Mouse (Mus musculus) neural tube, embryonic 12.5 days (tissue): ENCODE results near the gene Dcpp2. TPM values are rescaled to one million over a fixed set of nuclear protein-coding genes. Genes with fewer than 3 reads are reported as not detected.
"Not testable (repeated sequence)": the region's sequence is repeated elsewhere in the genome, so short reads cannot be mapped to it uniquely, and the experiment has no call there.

Experiments
- ATAC-seq: fragments of 200-750 bp; cut with Nextera tagmentation; 2 replicates; pipeline ENCODE4 v1.8.0; 2017; ENCODE audit warnings: low read depth, mild to moderate bottlenecking, moderate TSS enrichment, moderate library complexity; ENCODE audit not compliant: low FRiP score
- H3K27ac ChIP-seq: fragments of 300-500 bp; sonication (generic); 2 replicates; pipeline ENCODE4 v1.5.1; 2016
- H3K27me3 ChIP-seq: fragments of 300-500 bp; sonication (generic); replicated peaks from 2 replicates; pipeline ENCODE4 v1.6.1; 2016; ENCODE audit warnings: mild to moderate bottlenecking
- H3K36me3 ChIP-seq: fragments of 300-500 bp; sonication (generic); 2 replicates; pipeline ENCODE4 v1.6.1; 2016; ENCODE audit warnings: mild to moderate bottlenecking
- H3K4me1 ChIP-seq: fragments of 300-500 bp; sonication (generic); 2 replicates; pipeline ENCODE4 v1.6.1; 2016
- H3K4me2 ChIP-seq: fragments of 300-500 bp; sonication (generic); replicated peaks from 2 replicates; pipeline ENCODE4 v1.6.1; 2016; ENCODE audit warnings: mild to moderate bottlenecking
- H3K4me3 ChIP-seq: fragments of 300-500 bp; sonication (generic); 2 replicates; pipeline ENCODE4 v1.5.1; 2016
- H3K9ac ChIP-seq: fragments of 300-500 bp; sonication (generic); 2 replicates; pipeline ENCODE4 v1.6.1; 2016; ENCODE audit warnings: mild to moderate bottlenecking
- H3K9me3 ChIP-seq: fragments of 300-500 bp; sonication (generic); 2 replicates; pipeline ENCODE4 v1.6.1; 2016; ENCODE audit warnings: mild to moderate bottlenecking
- WGBS: fragments of 180-500 bp; shearing (Covaris S2); methylation state at CpG from one replicate; pipeline ENCODE4 v1.1.7; 2016; 5-methylcytosine and 5-hydroxymethylcytosine counted together
- polyA plus RNA-seq: library from polyadenylated mRNA; unstranded; fragments of >200 nt; fragmentation: Nextera tagmentation; extraction: Ambion mirVana; gene quantifications from 2 replicates; pipeline ENCODE4 v1.2.1, GENCODE M21; 2016

Dcpp2 gene
- polyA plus RNA-seq, 1 experiment from 2014 or later, result not detected

DNA sequence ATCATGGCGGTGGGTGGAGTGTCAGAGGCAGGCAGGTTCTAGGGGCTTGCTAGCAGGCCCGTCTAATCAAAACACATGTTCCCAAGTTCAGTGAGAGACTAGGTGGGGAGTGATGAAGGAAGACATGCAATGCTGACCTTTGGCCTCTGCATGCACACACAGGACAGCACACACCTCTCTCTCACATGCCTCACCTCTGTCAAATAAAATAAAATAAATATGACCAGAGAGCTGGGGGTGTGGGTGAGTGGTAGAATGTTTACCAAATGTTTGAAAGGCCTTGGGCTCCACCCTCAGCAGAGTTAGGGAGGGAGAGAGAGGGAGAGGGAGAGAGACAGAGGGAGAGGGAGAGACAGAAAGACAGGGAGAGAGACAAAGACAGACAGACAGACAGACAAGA is 22.8 kb upstream of the Dcpp2 start:
- Histone ChIP-seq H3K27ac (no peak overlapping the region), H3K4me1 (no peaks in the 10 kb centered on the region), H3K4me2 (no peak overlapping the region), H3K9ac (no peak overlapping the region), H3K27me3 (no peaks in the 10 kb centered on the region), H3K9me3 (no peaks in the 10 kb centered on the region), H3K4me3 (no peak overlapping the region), H3K36me3 (no peaks in the 10 kb centered on the region)
- WGBS, result 86% methylated on average over 2 of the region's 2 CpGs
- ATAC-seq, result no peak

DNA sequence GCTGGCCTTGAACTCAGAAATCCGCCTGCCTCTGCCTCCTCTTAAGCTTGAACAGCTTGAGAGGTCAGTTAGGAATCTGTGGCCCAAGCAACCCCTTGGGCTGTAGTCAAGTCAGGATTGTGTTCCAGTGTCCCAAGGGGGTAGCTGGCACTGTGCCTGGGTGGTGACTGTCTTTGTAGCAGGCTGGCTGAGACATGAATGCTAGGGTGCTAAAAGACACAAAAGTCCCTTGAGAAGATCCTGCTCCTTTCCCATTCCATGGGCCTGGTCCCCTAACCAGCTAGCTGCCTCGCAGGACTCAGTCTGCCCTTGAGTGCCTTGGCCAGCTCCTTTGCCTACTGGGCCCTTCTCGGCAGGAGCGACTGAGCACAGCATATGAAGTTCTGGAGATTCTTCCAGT is 17.8 kb upstream of the Dcpp2 start:
- Histone ChIP-seq H3K9me3 (no peaks in the 10 kb centered on the region), H3K4me2 (no peak overlapping the region), H3K9ac (no peak overlapping the region), H3K27me3 (no peaks in the 10 kb centered on the region), H3K27ac (no peak overlapping the region), H3K4me1 (no peaks in the 10 kb centered on the region), H3K36me3 (no peaks in the 10 kb centered on the region), H3K4me3 (no peak overlapping the region)
- no peak for ATAC-seq
- 87% methylated on average over 4 of the region's 4 CpGs for WGBS

DNA sequence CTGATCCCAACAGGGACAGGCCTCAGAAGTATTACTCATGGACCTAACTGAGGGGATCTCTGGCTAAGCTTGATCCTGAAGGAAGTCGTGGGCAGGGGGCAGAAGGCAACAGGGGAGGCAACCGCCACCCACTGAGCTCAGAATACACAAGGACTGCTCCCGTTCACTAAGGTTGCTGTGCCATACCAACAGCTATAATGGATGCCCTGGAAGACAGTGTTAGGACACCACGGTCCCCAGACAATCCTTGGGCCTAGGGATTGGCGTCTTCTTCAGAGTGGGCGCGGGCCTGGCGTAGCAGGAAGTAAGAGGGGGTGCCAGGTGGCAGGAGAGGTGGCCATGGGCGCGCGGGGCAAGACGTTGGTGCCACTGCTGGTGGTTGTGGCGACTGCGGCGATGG is 12.9 kb upstream of the Dcpp2 start, which contains the start of gene Prss21:
Gene Prss21, plus strand, starts transcription at position 301 of the 400 bp plus-strand sequence.
- no peaks in the 10 kb centered on the region for H3K4me1 ChIP-seq
- H3K4me3 ChIP-seq, result no peak within 1 kb of the TSS
- WGBS, result 86% methylated on average over 15 of the region's 15 CpGs
- no peak within 1 kb of the TSS for H3K9ac ChIP-seq
- no peaks in the 10 kb centered on the region for H3K9me3 ChIP-seq
- no peaks in the 10 kb centered on the region for H3K36me3 ChIP-seq
- H3K27me3 ChIP-seq, result no peaks in the 10 kb centered on the region
- no peak within 1 kb of the TSS for H3K27ac ChIP-seq
- H3K4me2 ChIP-seq, result no peak within 1 kb of the TSS
- no peak for ATAC-seq

DNA sequence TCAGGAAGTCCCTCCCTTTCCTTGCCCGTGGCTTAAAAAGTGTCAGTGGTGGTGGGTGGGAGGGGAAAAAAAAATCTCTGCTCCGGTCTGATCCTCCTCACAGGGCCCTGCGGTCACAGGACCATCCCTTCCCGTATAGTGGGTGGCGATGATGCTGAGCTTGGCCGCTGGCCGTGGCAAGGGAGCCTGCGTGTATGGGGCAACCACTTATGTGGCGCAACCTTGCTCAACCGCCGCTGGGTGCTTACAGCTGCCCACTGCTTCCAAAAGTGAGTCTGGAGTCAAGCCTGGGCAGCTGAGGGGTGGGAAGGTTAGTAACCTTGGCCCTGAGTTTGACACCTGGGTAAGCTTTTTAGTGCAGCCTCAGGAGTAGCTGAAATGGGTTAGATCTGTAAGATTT is 12.2 kb upstream of the Dcpp2 start:
- H3K27ac ChIP-seq, result no peak overlapping the region
- no peak for ATAC-seq
- H3K4me2 ChIP-seq, result no peak overlapping the region
- H3K9me3 ChIP-seq, result no peaks in the 10 kb centered on the region
- H3K27me3 ChIP-seq, result no peaks in the 10 kb centered on the region
- 92% methylated on average over 11 of the region's 11 CpGs for WGBS
- no peak overlapping the region for H3K9ac ChIP-seq
- no peaks in the 10 kb centered on the region for H3K36me3 ChIP-seq
- no peak overlapping the region for H3K4me3 ChIP-seq
- no peaks in the 10 kb centered on the region for H3K4me1 ChIP-seq

DNA sequence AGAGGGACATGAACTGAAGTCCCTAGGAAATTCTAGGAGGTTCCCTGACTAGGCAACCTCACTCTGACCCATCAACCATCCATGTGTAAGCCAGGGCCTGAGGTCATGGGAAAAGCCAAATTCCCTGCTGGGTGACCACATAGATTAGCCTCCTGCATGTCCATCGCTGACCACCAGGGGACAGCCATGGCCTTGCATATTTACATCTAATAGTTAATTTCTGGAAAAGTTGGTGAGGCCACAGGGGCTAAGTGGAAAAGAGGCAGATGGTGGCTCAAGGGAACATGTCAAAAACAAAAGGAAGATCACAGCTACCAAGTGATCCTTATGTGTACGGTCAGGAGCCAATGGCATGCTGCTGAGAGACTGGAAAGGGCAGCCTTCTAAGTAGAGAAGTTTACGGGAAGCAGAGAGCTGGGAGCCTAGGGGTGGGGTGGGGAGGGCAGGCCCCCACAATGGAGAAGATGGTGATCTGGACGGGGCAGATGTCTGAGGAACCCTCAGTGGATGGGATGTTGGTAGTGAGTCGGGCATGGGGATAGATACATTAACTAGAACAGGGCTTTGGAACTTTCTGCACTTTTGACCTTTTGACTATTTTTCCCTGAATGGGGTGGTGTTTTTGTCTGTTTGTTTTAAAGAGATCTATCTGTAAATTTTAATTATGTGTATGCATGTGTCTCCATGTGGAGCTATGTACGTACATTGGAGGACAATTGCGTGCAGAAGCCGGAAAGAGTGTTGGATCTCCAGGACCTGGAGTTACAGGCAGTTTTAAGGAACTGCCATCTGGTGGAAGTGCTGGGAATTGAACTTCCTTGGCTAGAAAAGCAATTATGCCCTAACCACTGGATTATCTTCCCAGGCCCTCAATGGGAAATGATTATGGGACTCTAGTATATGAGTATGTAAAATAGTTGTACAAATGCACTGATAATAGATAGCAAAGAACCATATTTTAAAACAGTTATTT is 6.5 kb upstream of the Dcpp2 start:
- no peak overlapping the region for H3K4me2 ChIP-seq
- no peaks in the 10 kb centered on the region for H3K9me3 ChIP-seq
- H3K9ac ChIP-seq, result no peak overlapping the region
- 48% methylated on average over 8 of the region's 8 CpGs for WGBS
- no peak overlapping the region for H3K27ac ChIP-seq
- no peak overlapping the region for H3K4me3 ChIP-seq
- no peak for ATAC-seq
- H3K4me1 ChIP-seq, result no peaks in the 10 kb centered on the region
- no peaks in the 10 kb centered on the region for H3K36me3 ChIP-seq
- no peaks in the 10 kb centered on the region for H3K27me3 ChIP-seq

DNA sequence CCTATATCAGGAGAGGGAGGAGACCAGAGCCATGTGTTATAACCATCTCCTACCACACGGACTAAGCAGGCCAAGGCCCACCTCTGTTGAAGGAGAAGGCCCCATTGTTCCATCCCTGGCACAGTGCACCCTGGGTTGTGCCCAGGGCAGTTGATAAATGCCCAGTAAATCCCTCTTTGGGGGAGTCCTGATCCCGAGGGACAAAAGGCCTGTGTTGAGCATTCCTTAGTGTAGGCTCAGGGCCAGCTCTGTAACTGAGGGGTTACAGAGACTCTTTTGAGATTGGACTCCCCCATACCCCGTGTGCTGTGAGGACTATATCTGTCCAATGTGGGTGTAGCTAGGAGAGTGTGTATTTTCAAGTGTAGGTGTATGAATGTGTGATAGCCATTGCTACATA is 3.9 kb upstream of the Dcpp2 start:
- Histone ChIP-seq H3K9me3 (no peaks in the 10 kb centered on the region), H3K27ac (no peak overlapping the region), H3K4me2 (no peak overlapping the region), H3K27me3 (no peaks in the 10 kb centered on the region), H3K36me3 (no peaks in the 10 kb centered on the region), H3K9ac (no peak overlapping the region), H3K4me1 (no peaks in the 10 kb centered on the region), H3K4me3 (no peak overlapping the region)
- 59% methylated on average over 3 of the region's 3 CpGs for WGBS
- no peak for ATAC-seq

DNA sequence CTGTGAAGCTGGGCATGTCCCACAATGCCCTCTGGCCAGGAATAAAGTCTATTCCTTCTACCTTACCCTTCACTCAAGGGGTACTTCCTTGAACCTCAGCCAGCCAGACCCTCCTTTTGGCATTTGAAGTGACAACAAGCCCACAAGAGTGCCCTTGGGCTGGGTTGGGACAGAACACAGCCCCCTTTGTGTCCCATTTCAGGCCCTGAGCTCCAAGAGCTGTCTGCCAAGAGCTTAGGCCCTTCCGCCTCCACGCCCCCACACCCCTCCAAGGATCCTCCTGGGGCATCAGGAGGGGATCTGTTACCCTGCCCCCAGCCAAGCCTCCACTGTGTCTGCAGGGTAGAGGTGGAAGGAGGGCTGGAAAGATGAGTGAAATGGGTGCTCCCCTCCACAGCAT is 3.5 kb upstream of the Dcpp2 start:
- no peaks in the 10 kb centered on the region for H3K27me3 ChIP-seq
- H3K4me1 ChIP-seq, result no peaks in the 10 kb centered on the region
- H3K4me3 ChIP-seq, result no peak overlapping the region
- no peak overlapping the region for H3K27ac ChIP-seq
- no peak for ATAC-seq
- H3K36me3 ChIP-seq, result no peaks in the 10 kb centered on the region
- no peak overlapping the region for H3K4me2 ChIP-seq
- H3K9ac ChIP-seq, result no peak overlapping the region
- 98% methylated on average over 2 of the region's 2 CpGs for WGBS
- H3K9me3 ChIP-seq, result no peaks in the 10 kb centered on the region

DNA sequence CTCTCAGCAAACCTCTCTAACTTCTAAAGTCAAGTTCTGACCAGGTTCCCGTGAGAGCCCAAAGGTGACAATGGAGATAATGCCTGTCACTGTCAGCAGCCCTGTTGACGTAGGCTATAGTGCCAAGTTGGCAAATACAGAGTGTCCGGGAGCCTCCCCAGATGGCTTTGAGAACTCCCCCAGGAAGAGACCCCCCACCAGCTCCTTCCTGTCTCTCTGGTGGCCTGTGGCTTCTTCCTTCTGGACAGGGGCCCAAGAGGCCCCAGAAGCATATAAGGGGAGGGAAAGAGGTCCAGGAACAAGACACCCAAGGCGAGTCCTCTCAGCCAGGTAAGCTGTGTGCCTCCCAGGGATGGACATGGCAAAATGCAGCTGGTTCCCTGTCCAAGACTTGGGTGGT is 36.5 kb downstream of the Dcpp2 start, which contains the start of gene Dcpp3:
Gene Dcpp3, plus strand, starts transcription at position 301 of the 400 bp plus-strand sequence.
- not testable (repeated sequence) for H3K4me1 ChIP-seq, H3K9ac ChIP-seq, H3K27ac ChIP-seq, H3K9me3 ChIP-seq, H3K36me3 ChIP-seq, H3K4me2 ChIP-seq, ATAC-seq, H3K27me3 ChIP-seq, H3K4me3 ChIP-seq
- WGBS, result 74% methylated on average over 4 of the region's 4 CpGs

DNA sequence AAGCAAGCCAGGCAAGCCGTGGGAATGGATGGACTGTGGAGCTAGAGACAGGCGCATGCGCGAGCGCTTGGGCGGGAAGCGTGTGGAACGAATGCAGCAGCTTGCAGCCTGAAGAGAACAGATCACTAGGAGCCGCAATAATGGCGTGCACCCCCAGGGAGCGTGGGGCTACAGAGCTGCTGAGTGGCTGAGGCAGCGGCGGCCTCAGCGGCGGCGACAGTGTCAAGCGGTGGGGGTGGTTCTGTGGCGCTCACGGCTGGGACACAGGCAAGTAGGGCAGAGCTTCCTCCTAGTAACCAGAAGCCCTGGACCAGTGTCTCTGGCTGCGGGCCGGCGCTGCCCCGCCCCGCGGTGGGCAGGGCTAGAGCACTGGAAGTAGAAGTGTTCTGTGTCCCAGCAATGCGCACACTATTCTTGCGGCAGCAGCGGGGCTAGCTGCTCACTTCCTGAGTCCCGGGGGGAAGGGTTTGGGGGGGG is 43.9 kb downstream of the Dcpp2 start:
- under 1% methylated on average over 29 of the region's 29 CpGs for WGBS
- Histone ChIP-seq H3K27ac (peak overlapping the region; percentile 71), H3K4me1 (peaks cover 8% of the 10 kb centered on the region), H3K4me2 (peak overlapping the region; percentile 65), H3K27me3 (no peaks in the 10 kb centered on the region), H3K4me3 (peak overlapping the region; percentile 43), H3K9me3 (no peaks in the 10 kb centered on the region), H3K9ac (peak overlapping the region; percentile 39), H3K36me3 (no peaks in the 10 kb centered on the region)
- peak; percentile 97 for ATAC-seq

DNA sequence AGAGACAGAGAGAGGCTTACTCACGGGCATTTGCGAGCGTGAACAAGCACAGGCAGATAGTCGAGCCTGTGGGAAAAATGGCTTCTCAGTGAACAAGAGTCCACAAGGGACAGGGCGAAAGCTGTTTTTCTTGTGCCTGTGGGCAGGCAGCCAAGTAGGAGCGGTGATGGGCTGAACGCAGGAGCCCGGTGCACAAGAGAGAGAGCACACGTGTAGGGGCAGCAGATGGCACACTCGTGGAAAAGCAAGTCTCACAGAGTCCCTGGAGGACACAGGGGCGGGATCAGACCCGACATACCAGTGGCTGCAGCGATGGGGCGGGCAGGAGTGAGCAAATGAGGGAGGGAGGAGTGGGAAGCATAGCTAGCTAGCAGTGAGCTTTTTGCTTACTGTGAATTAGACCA is 44.4 kb downstream of the Dcpp2 start:
- peak; percentile 94 for ATAC-seq
- H3K36me3 ChIP-seq, result no peaks in the 10 kb centered on the region
- H3K9me3 ChIP-seq, result no peaks in the 10 kb centered on the region
- WGBS, result under 1% methylated on average over 14 of the region's 14 CpGs
- peak overlapping the region; percentile 65 for H3K4me2 ChIP-seq
- peak overlapping the region; percentile 71 for H3K27ac ChIP-seq
- no peaks in the 10 kb centered on the region for H3K27me3 ChIP-seq
- peaks cover 8% of the 10 kb centered on the region for H3K4me1 ChIP-seq
- peak overlapping the region; percentile 43 for H3K4me3 ChIP-seq
- H3K9ac ChIP-seq, result peak overlapping the region; percentile 39

DNA sequence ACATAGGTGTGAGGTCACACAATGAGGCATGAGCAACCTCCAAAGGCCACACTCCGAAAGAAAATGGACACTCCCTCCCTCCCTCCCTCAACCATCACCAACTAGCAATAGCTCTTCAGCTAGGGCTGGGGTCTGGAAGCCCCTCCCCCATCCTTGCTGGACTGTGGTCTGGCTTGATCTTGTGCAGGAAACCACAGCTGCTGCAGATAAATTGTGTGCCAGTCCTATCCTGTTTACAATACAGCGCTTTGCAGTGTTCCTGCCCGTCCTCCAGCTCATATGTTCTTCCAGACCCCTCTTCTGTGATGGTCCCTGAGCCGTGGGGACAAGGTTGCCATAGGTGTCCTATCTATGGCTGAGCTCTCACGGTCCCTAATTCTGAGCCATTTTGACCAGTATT is 50.5 kb downstream of the Dcpp2 start:
- Histone ChIP-seq H3K9ac (no peak overlapping the region), H3K9me3 (no peaks in the 10 kb centered on the region), H3K4me3 (no peak overlapping the region), H3K4me2 (no peak overlapping the region), H3K27me3 (no peaks in the 10 kb centered on the region), H3K4me1 (no peaks in the 10 kb centered on the region), H3K36me3 (no peaks in the 10 kb centered on the region), H3K27ac (no peak overlapping the region)
- 86% methylated on average over 5 of the region's 5 CpGs for WGBS
- no peak for ATAC-seq

DNA sequence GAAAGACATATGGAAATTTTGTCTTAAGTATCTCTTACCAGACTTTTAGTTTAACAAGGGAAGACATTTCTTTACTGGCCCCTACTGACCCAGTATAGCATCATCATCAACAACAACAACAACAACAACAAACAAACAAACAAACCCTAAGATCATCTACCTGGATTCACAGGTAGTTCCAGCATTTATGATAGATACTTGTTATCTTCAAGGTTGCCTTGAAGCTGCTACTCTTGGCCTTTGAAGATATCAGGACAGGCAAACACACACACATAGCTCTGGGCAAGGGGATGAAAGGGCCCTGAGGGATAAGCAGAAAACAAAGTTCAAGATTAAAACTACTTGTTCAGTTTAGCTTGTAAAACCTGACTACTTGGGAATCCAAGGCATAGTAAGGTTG is 60.7 kb downstream of the Dcpp2 start, which contains the start of gene Sbp:
Gene Sbp, plus strand, starts transcription at position 301 of the 400 bp plus-strand sequence.
- H3K27me3 ChIP-seq, result no peaks in the 10 kb centered on the region
- no peaks in the 10 kb centered on the region for H3K36me3 ChIP-seq
- H3K27ac ChIP-seq, result no peak within 1 kb of the TSS
- H3K9ac ChIP-seq, result no peak within 1 kb of the TSS
- no peaks in the 10 kb centered on the region for H3K4me1 ChIP-seq
- H3K4me3 ChIP-seq, result no peak within 1 kb of the TSS
- no peak for ATAC-seq
- no peak within 1 kb of the TSS for H3K4me2 ChIP-seq
- no peaks in the 10 kb centered on the region for H3K9me3 ChIP-seq

DNA sequence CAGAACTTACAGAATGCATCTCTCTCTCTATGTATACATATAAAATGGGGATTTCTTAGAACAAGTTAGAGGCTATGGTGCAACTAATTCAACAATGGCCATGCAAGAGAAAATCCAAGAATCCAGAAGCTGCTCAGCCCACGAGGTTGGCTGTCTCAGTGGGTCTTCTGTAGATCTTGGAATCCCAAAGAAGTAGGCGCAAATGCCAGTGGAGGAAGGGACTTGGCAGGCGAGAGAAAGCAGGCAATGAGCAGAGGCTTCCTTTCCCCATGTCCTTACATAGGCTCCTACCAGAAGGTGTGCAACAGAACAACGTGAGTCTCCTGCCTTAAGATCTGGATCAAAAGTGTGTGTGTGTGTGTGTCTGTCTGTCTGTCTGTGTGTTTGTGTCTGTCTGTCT is 66.8 kb downstream of the Dcpp2 start:
- not testable (repeated sequence) for H3K27me3 ChIP-seq, ATAC-seq, H3K4me3 ChIP-seq, H3K27ac ChIP-seq, H3K9ac ChIP-seq, H3K9me3 ChIP-seq, H3K36me3 ChIP-seq, H3K4me1 ChIP-seq, H3K4me2 ChIP-seq
- 81% methylated on average over 4 of the region's 4 CpGs for WGBS
